Comparison of ENCODE assay signal across 10 mouse cellular contexts in genomic region chr13:85207493-85207892, GRCm38 (mm10). TPM values are rescaled to one million over a fixed set of nuclear protein-coding genes. Genes with fewer than 3 reads are reported as not detected.
DNase-seq lines count a peak whose midpoint lies in the region; ATAC-seq and TF ChIP-seq lines count a peak whose summit lies in the region.
"Had no signal": no experiment of that assay in that cellular context is flagged by ENCODE, and none has a peak within 500 bp of the region (broad histone marks: within the 10 kb centered on the region; RNA-seq: fewer than 3 reads in every experiment).

No protein-coding gene starts in this region.

- H3K27ac ChIP-seq in hindbrain, postnatal 0 days = no peak overlapping the region
- no peak overlapping the region for H3K27ac ChIP-seq in hindbrain, embryonic 13.5 days
- H3K27ac ChIP-seq: liver, embryonic 14.5 days had no signal

- peak; percentile 25 for DNase-seq in hindbrain, postnatal 0 days (ENCODE audit: low spot score)
- peak; percentile 26 for DNase-seq in CD4-positive helper T cell, adult 2 months (ENCODE audit: low read depth, low spot score)
- DNase-seq in MN1 (ENCODE audit: low spot score) = peak; percentile 26
- no peak for DNase-seq in T-cell, adult 2 months (ENCODE audit: low spot score)
- no peak for DNase-seq in adrenal gland, adult 18-20 months (ENCODE audit: low spot score in 2 of 2)
- DNase-seq: heart, postnatal 4 days; right cerebral cortex, adult 18-20 months had no signal

- peak; percentile 63 for TF ChIP-seq CTCF in hindbrain, postnatal 0 days (IDR thresholded peaks at IDR 0.05; ENCODE audit: low read depth)

- H3K27me3 ChIP-seq in hindbrain, postnatal 0 days (ENCODE audit: insufficient read depth, low read length) = no peaks in the 10 kb centered on the region
- H3K27me3 ChIP-seq in hindbrain, embryonic 13.5 days = no peaks in the 10 kb centered on the region

- H3K9me3 ChIP-seq in hindbrain, postnatal 0 days (ENCODE audit: low read length) = no peaks in the 10 kb centered on the region
- H3K9me3 ChIP-seq in hindbrain, embryonic 13.5 days = no peaks in the 10 kb centered on the region

- no peak overlapping the region for H3K9ac ChIP-seq in hindbrain, postnatal 0 days (replicated peaks; ENCODE audit: low read length)
- H3K9ac ChIP-seq in hindbrain, embryonic 13.5 days = no peak overlapping the region
- H3K9ac ChIP-seq: liver, embryonic 14.5 days had no signal

- H3K4me1 ChIP-seq in hindbrain, postnatal 0 days (ENCODE audit: insufficient read depth, low read length) = no peaks in the 10 kb centered on the region
- H3K4me1 ChIP-seq in hindbrain, embryonic 13.5 days (replicated peaks) = no peaks in the 10 kb centered on the region

- H3K4me2 ChIP-seq in hindbrain, postnatal 0 days (ENCODE audit: low read depth, low read length) = no peak overlapping the region
- H3K4me2 ChIP-seq in hindbrain, embryonic 13.5 days = no peak overlapping the region

- H3K36me3 ChIP-seq in hindbrain, postnatal 0 days (ENCODE audit: insufficient read depth, low read length) = peaks cover 9% of the 10 kb centered on the region; the same call in 1 of the 2 replicates
- H3K36me3 ChIP-seq in hindbrain, embryonic 13.5 days = peaks cover 34% of the 10 kb centered on the region

- 0 out of 2 replicates have a peak, but pooled peaks have one; percentile 55 for ATAC-seq in hindbrain, postnatal 0 days
- no peak for ATAC-seq in hindbrain, embryonic 13.5 days (ENCODE audit: low FRiP score)
- ATAC-seq in megakaryocyte progenitor cell, adult 5-6 weeks (replicated peaks; ENCODE audit: poor library complexity) = peak; percentile 89

- WGBS in hindbrain, postnatal 0 days = 60% methylated on average over 2 of the region's 2 CpGs
- 86% methylated on average over 2 of the region's 2 CpGs for WGBS in hindbrain, embryonic 13.5 days

- H3K4me3 ChIP-seq in hindbrain, postnatal 0 days (ENCODE audit: low read length) = no peak overlapping the region
- H3K4me3 ChIP-seq in hindbrain, embryonic 13.5 days = no peak overlapping the region

RNA-seq across cellular contexts. Expression of gene Ccnh, which starts 18.3 kb away (rescaled TPM):
- total RNA-seq in hindbrain, postnatal 0 days (2014; rRNA removed) = 22.0 and 45.9 TPM in 2 replicates
- 78.9 and 87.2 TPM in 2 replicates for polyA plus RNA-seq in hindbrain, postnatal 0 days (2015; fragmentation: Nextera tagmentation; extraction: Ambion mirVana)
- 101 TPM in 2 replicates for polyA plus RNA-seq in hindbrain, embryonic 13.5 days (2015; fragmentation: Nextera tagmentation; extraction: Ambion mirVana)
- total RNA-seq in megakaryocyte progenitor cell, adult 5-6 weeks (2015) = 96.0 and 97.2 TPM in 2 replicates
- 74.7 and 86.6 TPM in 2 replicates for total RNA-seq in megakaryocyte progenitor cell, adult 5-6 weeks (2017)
- total RNA-seq in adrenal gland, adult 18-20 months (2021) = 10 to 100 TPM; 31.3 to 35.5 TPM

Comparison
In these comparisons a context has a peak if more than half of its experiments do, and no peak if none do; other contexts are left out.
1. DNase-seq: peak in hindbrain, postnatal 0 days (single experiment), CD4-positive helper T cell, adult 2 months (single experiment) and MN1 (single experiment); none in T-cell, adult 2 months (single experiment) and adrenal gland, adult 18-20 months (0 of 2).